Mouse (Mus musculus): ENCODE measurements around the gene Maz. TPM values are rescaled to one million over a fixed set of nuclear protein-coding genes. Genes with fewer than 3 reads are reported as not detected.

The Maz gene
- total RNA-seq, 2 experiments from 2014 or later: 64.3 to 66.3 TPM

Small RNAs within 50 kb of the gene (microRNA-seq; reads per million reads assigned to microRNA genes)
- not detected for gene Gm44343

Other genes with a start within 250 kb of the Maz start
- under 1 TPM; 0.52 to 0.59 TPM for gene Tbx6, start 245.6 kb downstream of the Maz start, total RNA-seq (2021)
- gene Ppp4c, start 234.5 kb downstream of the Maz start, total RNA-seq (2021): 10 to 100 TPM; 20.5 TPM
- gene Fam57b, start 229.4 kb downstream of the Maz start, total RNA-seq (2021): 10 to 100 TPM; 65.3 to 75.7 TPM
- gene 4930451I11Rik, start 195.4 kb downstream of the Maz start, total RNA-seq (2021): not detected
- gene Doc2a, start 179.6 kb downstream of the Maz start, total RNA-seq (2021): not detected
- 1 to 10 TPM; 5.0 to 5.4 TPM for gene Hirip3, start 165.1 kb downstream of the Maz start, total RNA-seq (2021)
- 10 to 100 TPM in 1 of 2 experiments, 1 to 10 TPM in 1; 8.4 to 12.3 TPM for gene Ino80e, start 164.7 kb downstream of the Maz start, total RNA-seq (2021)
- gene Taok2, start 142.3 kb downstream of the Maz start, total RNA-seq (2021): 10 to 100 TPM; 19.7 to 21.9 TPM
- 10 to 100 TPM in 1 of 2 experiments, 1 to 10 TPM in 1; 9.9 to 12.1 TPM for gene Tmem219, start 104.1 kb downstream of the Maz start, total RNA-seq (2021)
- 1 to 10 TPM; 2.6 to 2.7 TPM for gene Kctd13, start 98.2 kb downstream of the Maz start, total RNA-seq (2021)
- not detected for gene Asphd1, start 77.5 kb downstream of the Maz start, total RNA-seq (2021)
- gene Sez6l2, start 76.5 kb downstream of the Maz start, total RNA-seq (2021): 1 to 10 TPM in 1 of 2 experiments, under 1 TPM in 1; 0.87 to 1.2 TPM
- gene Cdipt, start 51.1 kb downstream of the Maz start, total RNA-seq (2021): 10 to 100 TPM; 30.7 to 31.5 TPM
- under 1 TPM in 1 of 2 experiments, not detected in 1; 0.24 TPM for gene Cdiptos, start 50.9 kb downstream of the Maz start, total RNA-seq (2021)
- gene Mvp, start 12.4 kb downstream of the Maz start, total RNA-seq (2021): 10 to 100 TPM; 27.5 to 40.9 TPM
- gene Pagr1b, start 10.6 kb downstream of the Maz start, total RNA-seq (2021): 1 to 10 TPM in 1 of 2 experiments, not detected in 1; 1.7 TPM
- gene Pagr1a, start 9.7 kb downstream of the Maz start, total RNA-seq (2021): 10 to 100 TPM in 1 of 2 experiments, 1 to 10 TPM in 1; 7.9 to 10.3 TPM
- gene Gm42742, start 5.9 kb downstream of the Maz start, total RNA-seq (2021): 10 to 100 TPM; 12.9 to 16.9 TPM
- under 1 TPM in 1 of 2 experiments, not detected in 1; 0.84 TPM for gene Prrt2, start 5.8 kb downstream of the Maz start, total RNA-seq (2021)
- 1 to 10 TPM; 1.2 to 1.7 TPM for gene Kif22, start 15.4 kb upstream of the Maz start, total RNA-seq (2021)
- gene Zg16, start 60.3 kb upstream of the Maz start, total RNA-seq (2021): not detected
- under 1 TPM; 0.50 to 0.93 TPM for gene AI467606, start 64.3 kb upstream of the Maz start, total RNA-seq (2021)
- under 1 TPM; 0.37 to 0.55 TPM for gene Qprt, start 95.2 kb upstream of the Maz start, total RNA-seq (2021)
- gene Spn, start 110.8 kb upstream of the Maz start, total RNA-seq (2021): under 1 TPM; 0.07 to 0.14 TPM
- gene Cd2bp2, start 169.0 kb upstream of the Maz start, total RNA-seq (2021): 10 to 100 TPM; 25.1 to 26.8 TPM
- gene Tbc1d10b, start 181.4 kb upstream of the Maz start, total RNA-seq (2021): 10 to 100 TPM; 26.4 to 29.5 TPM
- gene Mylpf, start 181.9 kb upstream of the Maz start, total RNA-seq (2021): over 10,000 TPM; 24,635 to 28,732 TPM
- 1 to 10 TPM; 4.2 to 4.6 TPM for gene Zfp553, start 206.0 kb upstream of the Maz start, total RNA-seq (2021)
- 1 to 10 TPM; 1.0 to 1.3 TPM for gene Sept1, start 206.1 kb upstream of the Maz start, total RNA-seq (2021)
- 10 to 100 TPM; 19.7 to 21.1 TPM for gene Zfp771, start 217.2 kb upstream of the Maz start, total RNA-seq (2021)
- 10 to 100 TPM; 32.6 TPM for gene Dctpp1, start 233.7 kb upstream of the Maz start, total RNA-seq (2021)
- gene Sephs2, start 247.0 kb upstream of the Maz start, total RNA-seq (2021): 10 to 100 TPM; 34.7 to 34.9 TPM